Mouse (Mus musculus) left cerebral cortex, adult 2 months (tissue): ENCODE results near the gene Bglap3. TPM values are rescaled to one million over a fixed set of nuclear protein-coding genes. Genes with fewer than 3 reads are reported as not detected.

ENCODE experiments used
- DNase-seq, 2 experiments: peaks; one replicate each; pipeline ENCODE4 v3.0.0; 2021 to 2022; ENCODE audit warnings: low spot score in 2 of 2, mixed read lengths in 1 of 2; ENCODE audit errors: extremely low spot score in 1 of 2
- H3K27ac ChIP-seq: fragments of 200-600 bp; 2 replicates; pipeline ENCODE4 v1.8.1; 2022
- H3K4me3 ChIP-seq: fragments of 200-600 bp; 2 replicates; pipeline ENCODE4 v1.8.1; 2022
- CTCF ChIP-seq: fragments of 200-600 bp; IDR thresholded peaks from 2 replicates; pipeline ENCODE4 v1.8.1; 2022; ENCODE audit warnings: antibody characterized with exemption, mild to moderate bottlenecking, moderate library complexity
- intact Hi-C: fragments of 180-260 bp; cut with DNase I; formaldehyde crosslinking; loops from one replicate; pipeline ENCODE4 v1.15.1; 2025
- total RNA-seq, 2 experiments: library from RNA; stranded (reverse); gene quantifications; 2 replicates each; pipeline ENCODE4 v1.2.3; 2021

The Bglap3 gene
- total RNA-seq, 2 experiments from 2014 or later, result 0.49 to 0.57 TPM

DNA sequence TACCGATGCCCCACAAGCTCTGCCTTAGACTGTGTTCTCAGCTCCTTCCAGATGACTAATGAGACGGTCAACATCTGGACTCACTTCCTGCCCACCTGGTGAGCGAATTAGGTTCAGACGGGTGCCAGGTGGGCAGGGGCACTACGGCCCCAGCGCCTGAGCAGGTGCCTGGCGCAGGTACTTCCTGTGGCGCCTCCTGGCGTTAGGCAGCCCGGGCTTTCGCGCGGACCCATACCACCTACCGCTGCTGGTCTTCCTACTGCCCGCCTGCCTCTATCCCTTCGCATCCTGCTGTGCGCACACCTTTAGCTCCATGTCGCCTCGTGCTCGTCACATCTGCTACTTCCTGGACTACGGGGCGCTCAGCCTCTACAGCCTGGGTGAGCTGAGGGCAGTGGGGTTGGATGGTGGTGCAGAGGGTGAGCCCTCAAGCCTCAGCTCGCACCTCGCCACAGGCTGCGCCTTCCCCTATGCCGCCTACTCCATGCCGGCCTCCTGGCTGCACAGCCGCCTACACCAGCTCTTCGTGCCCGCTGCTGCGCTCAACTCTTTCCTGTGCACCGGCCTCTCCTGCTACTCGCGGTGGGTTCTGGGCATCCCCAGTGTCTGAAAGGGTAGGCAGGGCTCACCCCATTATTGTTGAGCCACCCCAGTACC lies 6.7 kb downstream of the Bglap3 start:
- Histone ChIP-seq H3K27ac (no peak overlapping the region), H3K4me3 (no peak overlapping the region)
- peak in 1 of 2 experiments; percentile 46 for DNase-seq
- intact Hi-C loops, result no loop called here
- no peak; the same call in 1 of the 2 replicates for TF ChIP-seq CTCF

DNA sequence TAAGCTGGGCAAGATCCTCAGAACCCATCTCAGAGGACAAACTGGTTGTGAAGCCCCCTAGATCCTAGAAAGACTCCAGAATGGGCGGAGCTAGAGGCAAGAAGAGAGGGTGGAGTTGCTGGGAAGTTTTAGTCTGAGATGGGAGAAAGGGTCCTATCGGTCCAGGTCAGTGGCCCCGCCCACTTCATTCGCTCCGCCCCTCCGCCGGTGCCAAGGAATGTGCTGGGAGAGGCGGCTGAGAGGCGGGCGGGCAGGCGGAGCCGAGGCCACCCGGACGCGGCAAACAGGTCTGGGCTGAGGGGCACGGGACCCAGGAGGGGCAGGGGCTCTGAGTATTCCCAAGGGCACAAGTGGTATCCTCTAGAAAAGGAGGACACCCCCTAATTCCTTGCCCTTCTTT lies 8.2 kb downstream of the Bglap3 start, which contains the start of gene Paqr6:
Gene Paqr6 (plus strand): TSS at position 248 of the 400 bp plus-strand sequence.
- no peak for TF ChIP-seq CTCF
- intact Hi-C loops, result no loop called here
- no peak within 1 kb of the TSS for H3K4me3 ChIP-seq
- H3K27ac ChIP-seq, result peak within 1 kb of the TSS; percentile 68
- DNase-seq, result peak; percentile 43 to 54

DNA sequence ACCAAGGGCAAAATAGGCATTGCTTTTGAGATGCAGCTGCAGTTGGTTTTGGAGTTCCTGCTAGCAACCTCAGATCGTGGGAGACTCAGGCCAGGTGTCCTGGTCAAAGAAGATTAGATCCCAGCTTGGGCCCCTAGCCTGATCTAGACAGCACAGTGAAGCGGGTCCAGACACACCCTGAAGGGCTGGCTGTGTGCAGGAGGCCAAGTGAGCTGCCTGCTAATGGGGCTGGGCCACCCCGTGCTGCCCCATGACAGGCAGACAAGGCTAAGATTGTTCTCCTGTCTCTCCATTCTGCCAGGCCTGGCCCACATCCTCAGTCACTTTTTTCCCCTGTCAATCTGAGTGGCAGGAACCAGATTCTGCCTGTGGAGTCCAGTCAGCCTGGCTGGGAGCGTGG lies 8.8 kb downstream of the Bglap3 start:
- intact Hi-C loops, result no loop called here
- DNase-seq, result peak in 1 of 2 experiments; percentile 54
- H3K4me3 ChIP-seq, result no peak overlapping the region

GRCm38 (mm10) chr3:88361612-88362313 lies 10.8 kb downstream of the Bglap3 start:
- no peak for TF ChIP-seq CTCF
- Histone ChIP-seq H3K4me3 (no peak overlapping the region), H3K27ac (peak overlapping the region; percentile 71; the same call in 1 of the 2 replicates)
- DNase-seq, result no peak
- intact Hi-C loops, result no loop called here

More for the DNA sequence above, 8.8 kb downstream of the Bglap3 start:
- peak overlapping the region; percentile 68 for H3K27ac ChIP-seq
- no peak for TF ChIP-seq CTCF

- Histone ChIP-seq H3K4me3 (no peak overlapping the region), H3K27ac (peak overlapping the region; percentile 71; the same call in 1 of the 2 replicates)
- DNase-seq, result no peak
- TF ChIP-seq CTCF, result no peak
- intact Hi-C loops, result no loop called here
Measured at GRCm38 (mm10) chr3:88361096-88361495, 11.4 kb downstream of the Bglap3 start.

DNA sequence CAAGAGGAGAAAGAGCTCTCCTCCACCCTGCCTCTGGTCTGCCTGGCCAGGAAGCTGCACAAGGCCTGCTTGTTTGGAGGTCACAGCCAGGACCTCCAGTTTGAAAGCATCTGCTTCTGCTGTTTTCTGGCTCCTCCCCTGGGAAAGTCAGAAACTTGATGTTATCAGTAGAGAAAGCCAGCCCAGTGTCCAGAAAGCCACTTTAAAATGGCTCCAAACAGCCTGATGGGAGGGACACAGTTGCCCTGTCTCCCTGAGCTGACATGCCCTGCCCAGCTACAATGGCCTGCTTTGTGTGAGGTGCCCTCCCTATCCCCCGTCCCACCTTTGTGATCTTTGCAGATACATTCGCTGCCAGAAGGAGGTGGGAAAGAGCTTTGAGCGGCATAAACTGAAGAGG lies 12.6 kb downstream of the Bglap3 start:
- intact Hi-C loops, result no loop called here
- DNase-seq, result no peak
- H3K4me3 ChIP-seq, result no peak overlapping the region
- H3K27ac ChIP-seq, result peak overlapping the region; percentile 3
- TF ChIP-seq CTCF, result no peak

DNA sequence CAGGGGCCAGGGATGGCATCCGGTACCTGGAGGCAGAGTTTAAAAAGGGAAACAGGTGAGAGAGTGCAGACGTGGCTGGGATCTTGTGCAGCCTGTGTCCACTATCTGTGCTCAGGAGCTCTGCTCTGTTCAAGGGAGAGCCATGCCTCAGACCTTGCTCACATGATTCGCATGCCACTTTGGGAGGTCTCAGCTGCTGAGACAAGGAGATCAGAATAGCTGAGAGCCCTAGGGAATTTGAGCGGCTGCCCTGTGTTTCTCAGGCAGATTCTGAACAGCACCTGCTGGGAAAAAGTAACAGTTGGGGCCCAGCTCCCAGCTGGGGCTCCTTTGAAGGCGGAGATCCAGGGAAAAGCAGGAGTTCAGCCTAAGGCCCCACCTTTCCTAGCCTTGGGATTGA lies 13.0 kb downstream of the Bglap3 start:
- TF ChIP-seq CTCF, result no peak
- intact Hi-C loops, result no loop called here
- DNase-seq, result no peak
- no peak overlapping the region for H3K4me3 ChIP-seq
- peak overlapping the region; percentile 3 for H3K27ac ChIP-seq

- intact Hi-C loops, result no loop called here
- no peak overlapping the region for H3K27ac ChIP-seq
- H3K4me3 ChIP-seq, result no peak overlapping the region
- DNase-seq, result no peak
- TF ChIP-seq CTCF, result peak; percentile 41
Measured at GRCm38 (mm10) chr3:88354396-88355165, 18.0 kb downstream of the Bglap3 start.

- intact Hi-C loops, result no loop called here
- no peak for DNase-seq
- no peak for TF ChIP-seq CTCF
- Histone ChIP-seq H3K4me3 (no peak overlapping the region), H3K27ac (no peak overlapping the region)
Measured at GRCm38 (mm10) chr3:88352907-88353306, 19.6 kb downstream of the Bglap3 start.

GRCm38 (mm10) chr3:88350732-88351131 lies 21.8 kb downstream of the Bglap3 start:
- no peak for DNase-seq
- H3K27ac ChIP-seq, result no peak overlapping the region
- no peak overlapping the region for H3K4me3 ChIP-seq
- intact Hi-C loops, result no loop called here
- no peak for TF ChIP-seq CTCF

DNA sequence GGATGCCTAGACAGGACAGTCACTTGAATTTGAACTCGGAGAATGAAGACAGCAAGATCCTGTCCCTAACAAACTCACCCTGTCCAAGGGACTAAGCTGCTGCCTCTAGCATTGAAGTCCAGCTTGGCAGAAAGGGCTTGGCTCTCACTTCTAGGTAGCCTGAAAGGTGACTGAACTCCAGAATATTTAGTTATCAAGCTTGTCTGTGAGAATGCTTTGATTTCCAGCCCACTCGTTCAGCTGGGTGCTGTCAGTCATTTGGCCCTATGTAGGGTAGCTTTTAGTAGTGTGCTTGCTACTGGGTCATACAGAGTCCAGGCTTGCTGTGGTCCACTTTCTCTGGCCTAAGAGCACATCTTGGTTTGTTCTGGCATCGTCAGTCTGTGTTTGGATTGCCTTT lies 33.5 kb downstream of the Bglap3 start:
- TF ChIP-seq CTCF, result no peak
- no peak for DNase-seq
- intact Hi-C loops, result loop anchor here (5.0 kb wide), 2 partner anchors 128 to 147 kb away; no protein-coding TSS in a partner anchor
- Histone ChIP-seq H3K27ac (no peak overlapping the region), H3K4me3 (no peak overlapping the region)

DNA sequence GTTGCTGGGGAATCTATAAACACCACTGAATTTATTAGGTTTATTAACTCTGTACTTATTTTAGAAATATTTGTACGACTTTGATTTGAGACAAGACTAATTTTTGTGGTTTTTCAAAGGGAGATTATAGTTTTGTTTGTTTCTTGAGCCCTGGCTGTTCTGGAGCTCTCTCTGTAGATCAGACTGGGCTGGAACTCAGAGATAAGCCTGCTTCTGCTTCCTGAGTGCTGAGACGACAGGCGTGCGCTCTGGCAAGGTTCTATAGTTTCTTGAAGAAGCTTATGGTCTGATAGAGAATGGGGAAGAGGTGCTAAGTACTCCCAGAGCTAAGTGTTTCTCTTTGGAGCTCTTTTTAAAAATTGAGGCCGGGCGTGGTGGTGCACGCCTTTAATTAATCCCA lies 34.2 kb downstream of the Bglap3 start:
- Histone ChIP-seq H3K4me3 (no peak overlapping the region), H3K27ac (no peak overlapping the region)
- DNase-seq, result no peak
- no peak for TF ChIP-seq CTCF
- intact Hi-C loops, result loop anchor here (5.0 kb wide), 2 partner anchors 129 to 146 kb away; no protein-coding TSS in a partner anchor
